Mouse (Mus musculus): ENCODE data around the gene Gpd2.

GRCm38 (mm10) chr2:57237475-57237919 lies at the start of gene Gpd2:
- TF ChIP-seq EP300 (IDR thresholded peaks at IDR 0.05; ENCODE audit: low read length) (no peak), POLR2AphosphoS2 (IDR thresholded peaks at IDR 0.05; ENCODE audit: low read depth, low read length) (no peak), IRF4 (IDR thresholded peaks at IDR 0.05; ENCODE audit: low read depth, low read length) (no peak), ZNF384 (IDR thresholded peaks at IDR 0.05; ENCODE audit: low read depth, low read length) (no peak), CTCF (conservative IDR thresholded peaks at IDR 0.05 in 1 of 2, IDR thresholded peaks at IDR 0.05 in 1 of 2; ENCODE audit: low read depth in 2 of 2, low read length in 2 of 2) (no peak), NRF1 (IDR thresholded peaks at IDR 0.05; ENCODE audit: low read depth, low read length) (peak; percentile 76), POLR2A (IDR thresholded peaks at IDR 0.05; ENCODE audit: low read depth, low read length) (no peak), ZMIZ1 (IDR thresholded peaks at IDR 0.05; ENCODE audit: low read depth, low read length) (no peak), CHD2 (IDR thresholded peaks at IDR 0.05; ENCODE audit: low read length) (no peak), RCOR1 (conservative IDR thresholded peaks at IDR 0.05; ENCODE audit: low read depth, low read length) (no peak), MAX (IDR thresholded peaks at IDR 0.05; ENCODE audit: low read length) (no peak), HCFC1 (IDR thresholded peaks at IDR 0.05; ENCODE audit: low read depth, low read length) (no peak), E2F4 (IDR thresholded peaks at IDR 0.05; ENCODE audit: insufficient replicate concordance, low read depth, low read length) (no peak), BHLHE40 (IDR thresholded peaks at IDR 0.05; ENCODE audit: low read depth, low read length) (no peak)
